Mouse (Mus musculus) embryonic facial prominence, embryonic 10.5 days (tissue): ENCODE measurements around the gene Abl1. TPM values are rescaled to one million over a fixed set of nuclear protein-coding genes. Genes with fewer than 3 reads are reported as not detected.
"Not testable (repeated sequence)": the region's sequence is repeated elsewhere in the genome, so short reads cannot be mapped to it uniquely, and the experiment has no call there.

Experiments used
- DNase-seq: peaks from one replicate; pipeline ENCODE4 v3.0.0-alpha.2; 2017; ENCODE audit warnings: low spot score
- H3K27ac ChIP-seq: fragments of 300-500 bp; sonication (generic); replicated peaks from 2 replicates; pipeline ENCODE4 v1.5.1; 2016; ENCODE audit warnings: mild to moderate bottlenecking
- H3K27me3 ChIP-seq: fragments of 300-500 bp; sonication (generic); replicated peaks from 2 replicates; pipeline ENCODE4 v1.6.1; 2016; ENCODE audit warnings: low read depth, mild to moderate bottlenecking; ENCODE audit not compliant: poor library complexity, severe bottlenecking
- H3K36me3 ChIP-seq: fragments of 300-500 bp; sonication (generic); replicated peaks from 2 replicates; pipeline ENCODE4 v1.6.1; 2016; ENCODE audit warnings: mild to moderate bottlenecking, moderate library complexity
- H3K4me1 ChIP-seq: fragments of 300-500 bp; sonication (generic); 2 replicates; pipeline ENCODE4 v1.6.1; 2016
- H3K4me3 ChIP-seq: fragments of 300-500 bp; sonication (generic); 2 replicates; pipeline ENCODE4 v1.5.1; 2016; ENCODE audit warnings: mild to moderate bottlenecking, moderate library complexity
- H3K9me3 ChIP-seq: fragments of 300-500 bp; sonication (generic); 2 replicates; pipeline ENCODE4 v1.6.1; 2016; ENCODE audit warnings: mild to moderate bottlenecking
- WGBS: fragments of 180-500 bp; shearing (Covaris S2); methylation state at CpG from one replicate; pipeline ENCODE4 v1.1.7; 2016; 5-methylcytosine and 5-hydroxymethylcytosine counted together
- polyA plus RNA-seq: library from polyadenylated mRNA; unstranded; fragments of >200 nt; fragmentation: Nextera tagmentation; extraction: Ambion mirVana; gene quantifications from 2 replicates; pipeline ENCODE4 v1.2.1, GENCODE M21; 2016

The Abl1 gene
- polyA plus RNA-seq, 1 experiment from 2014 or later, result 64.8 TPM

- WGBS, result 64% methylated on average over 8 of the region's 8 CpGs
- no peak for DNase-seq
- Histone ChIP-seq H3K27me3 (peaks cover 45% of the 10 kb centered on the region), H3K36me3 (no peaks in the 10 kb centered on the region), H3K4me3 (no peak overlapping the region), H3K27ac (no peak overlapping the region), H3K9me3 (peaks cover 7% of the 10 kb centered on the region; the same call in 1 of the 2 replicates), H3K4me1 (peaks cover 3% of the 10 kb centered on the region; the same call in 1 of the 2 replicates)
Observed at GRCm38 (mm10) chr2:31662939-31663803, 25.0 kb upstream of the Abl1 start.

- H3K4me1 ChIP-seq, result peaks cover 3% of the 10 kb centered on the region; the same call in 1 of the 2 replicates
- peaks cover 7% of the 10 kb centered on the region; the same call in 1 of the 2 replicates for H3K9me3 ChIP-seq
- 84% methylated on average over 1 of the region's 1 CpGs for WGBS
- H3K4me3 ChIP-seq, result no peak overlapping the region
- H3K27ac ChIP-seq, result no peak overlapping the region
- no peak for DNase-seq
- H3K36me3 ChIP-seq, result no peaks in the 10 kb centered on the region
- peaks cover 39% of the 10 kb centered on the region for H3K27me3 ChIP-seq
Observed at GRCm38 (mm10) chr2:31663804-31664180, 24.4 kb upstream of the Abl1 start.

GRCm38 (mm10) chr2:31667332-31667731 is 20.8 kb upstream of the Abl1 start:
- 19% methylated on average over 4 of the region's 4 CpGs for WGBS
- Histone ChIP-seq H3K27me3 (peaks cover 22% of the 10 kb centered on the region; the same call in 1 of the 2 replicates), H3K9me3 (no peaks in the 10 kb centered on the region), H3K4me3 (no peak overlapping the region), H3K4me1 (peaks cover 14% of the 10 kb centered on the region), H3K36me3 (peaks cover 4% of the 10 kb centered on the region), H3K27ac (no peak overlapping the region)
- DNase-seq, result peak; percentile 57

DNA sequence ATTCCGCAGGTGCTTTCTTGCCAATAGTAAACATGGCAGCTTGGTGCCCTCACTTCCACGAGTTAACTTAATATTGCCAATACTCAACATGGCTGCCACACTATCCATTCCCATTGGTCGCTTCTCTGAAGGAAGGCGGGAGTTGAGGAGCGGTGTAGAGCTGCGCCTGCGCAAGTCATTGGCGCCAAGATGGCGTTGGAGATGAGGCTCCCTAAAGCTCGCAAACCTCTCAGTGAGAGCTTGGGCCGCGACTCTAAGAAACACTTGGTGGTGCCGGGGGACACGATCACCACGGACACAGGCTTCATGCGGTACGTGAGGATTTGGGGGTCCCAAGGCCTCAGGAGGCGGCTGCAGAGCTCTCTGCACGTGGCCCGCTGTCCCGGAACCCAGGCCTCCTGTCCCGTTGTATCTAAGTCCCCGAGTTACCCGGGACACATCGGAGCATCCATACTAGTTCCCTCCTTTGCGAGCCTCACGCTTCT is 17.6 kb upstream of the Abl1 start, which contains the start of gene Exosc2:
Gene Exosc2 (plus strand): TSS at position 165 of the 485 bp plus-strand sequence.
- Histone ChIP-seq H3K27ac (peak within 1 kb of the TSS; percentile 93), H3K4me1 (peaks cover 25% of the 10 kb centered on the region), H3K27me3 (0 out of 2 replicates have a peak, but pooled peaks cover under 1% of the 10 kb centered on the region), H3K36me3 (peaks cover 37% of the 10 kb centered on the region), H3K9me3 (no peaks in the 10 kb centered on the region), H3K4me3 (peak within 1 kb of the TSS; percentile 88)
- WGBS, result 1% methylated on average over 27 of the region's 27 CpGs
- peak; percentile 92 for DNase-seq

DNA sequence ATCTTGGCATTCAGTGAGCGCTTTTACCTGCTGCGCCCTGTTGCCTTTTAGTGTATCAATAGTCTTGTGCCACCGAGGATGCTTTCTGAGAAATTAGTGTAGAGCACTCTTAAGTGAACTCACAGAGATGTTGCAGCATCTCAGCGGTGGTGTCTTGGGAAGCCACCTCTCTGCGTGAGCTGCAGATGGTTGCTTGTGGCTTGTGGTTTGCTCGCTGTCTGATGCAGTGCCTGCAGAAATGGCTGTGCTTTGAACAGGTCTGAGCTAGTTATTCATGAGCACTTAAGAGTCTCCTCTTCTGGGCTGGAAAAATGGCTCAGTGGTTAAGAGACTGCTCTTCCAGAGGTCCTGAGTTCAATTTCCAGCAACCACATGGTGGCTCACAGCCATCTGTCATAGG is 9.5 kb upstream of the Abl1 start:
- 95% methylated on average over 6 of the region's 6 CpGs for WGBS
- H3K4me3 ChIP-seq, result no peak overlapping the region
- H3K27ac ChIP-seq, result no peak overlapping the region
- H3K27me3 ChIP-seq, result no peaks in the 10 kb centered on the region
- DNase-seq, result no peak
- H3K4me1 ChIP-seq, result peaks cover 5% of the 10 kb centered on the region; the same call in 1 of the 2 replicates
- peaks cover 86% of the 10 kb centered on the region for H3K36me3 ChIP-seq
- H3K9me3 ChIP-seq, result no peaks in the 10 kb centered on the region

- H3K27ac ChIP-seq, H3K27me3 ChIP-seq, DNase-seq, H3K9me3 ChIP-seq, H3K4me3 ChIP-seq, H3K4me1 ChIP-seq: not testable (repeated sequence)
- WGBS, result 87% methylated on average over 15 of the region's 15 CpGs
- H3K36me3 ChIP-seq, result peaks cover 61% of the 10 kb centered on the region
Observed at GRCm38 (mm10) chr2:31681051-31681707, 7.0 kb upstream of the Abl1 start.

DNA sequence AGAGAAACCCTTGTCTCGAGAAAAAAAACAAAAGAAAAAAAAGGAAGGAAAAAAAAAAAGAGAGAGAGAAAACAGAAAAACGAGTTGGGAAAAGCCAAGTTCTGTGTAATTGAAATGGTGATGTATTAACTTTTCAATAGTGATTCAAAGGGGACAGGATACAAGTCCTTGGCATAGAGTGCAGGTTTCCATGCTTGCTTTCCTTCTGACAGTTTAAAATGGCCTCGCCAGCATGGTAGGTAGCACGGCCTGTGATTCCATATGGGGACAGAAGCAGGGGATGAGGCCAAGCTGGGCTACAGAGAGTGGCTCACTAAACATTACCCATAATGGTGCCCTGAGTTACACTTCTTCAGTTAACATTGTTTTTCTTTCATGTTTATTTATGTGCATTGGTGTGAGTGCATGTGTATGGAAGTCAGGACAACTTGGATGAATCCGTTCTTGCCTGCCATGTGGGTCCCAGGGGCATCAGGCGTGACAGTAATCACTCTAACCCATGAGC is 6.4 kb upstream of the Abl1 start:
- H3K27ac ChIP-seq, result no peak overlapping the region
- no peaks in the 10 kb centered on the region for H3K4me1 ChIP-seq
- DNase-seq, result no peak
- no peaks in the 10 kb centered on the region for H3K27me3 ChIP-seq
- no peaks in the 10 kb centered on the region for H3K9me3 ChIP-seq
- no peak overlapping the region for H3K4me3 ChIP-seq
- 88% methylated on average over 6 of the region's 6 CpGs for WGBS
- peaks cover 55% of the 10 kb centered on the region for H3K36me3 ChIP-seq

DNA sequence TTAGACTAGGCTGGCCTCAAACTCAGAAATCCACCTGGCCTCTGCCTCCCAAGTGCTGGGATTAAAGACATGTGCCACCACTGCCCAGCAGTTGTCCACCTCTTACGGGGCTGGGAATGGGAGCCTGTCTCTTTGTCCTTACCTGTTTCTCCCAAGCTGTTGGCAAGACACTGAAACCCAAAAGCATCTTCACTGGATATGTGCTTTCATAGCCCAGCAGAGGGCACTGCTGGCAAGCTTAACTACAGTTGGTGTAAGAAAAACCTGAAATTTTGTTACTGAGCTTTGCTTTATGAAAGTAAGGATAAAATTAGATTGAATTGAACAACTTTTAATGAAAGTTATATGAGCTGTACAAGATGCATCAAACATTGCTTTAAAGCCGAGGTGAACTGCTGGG is 4.5 kb upstream of the Abl1 start:
- Histone ChIP-seq H3K9me3 (no peaks in the 10 kb centered on the region), H3K4me1 (peaks cover 6% of the 10 kb centered on the region), H3K36me3 (peaks cover 36% of the 10 kb centered on the region), H3K27me3 (no peaks in the 10 kb centered on the region), H3K27ac (no peak overlapping the region), H3K4me3 (no peak overlapping the region)
- 33% methylated on average over 2 of the region's 2 CpGs for WGBS
- DNase-seq, result peak; percentile 50

DNA sequence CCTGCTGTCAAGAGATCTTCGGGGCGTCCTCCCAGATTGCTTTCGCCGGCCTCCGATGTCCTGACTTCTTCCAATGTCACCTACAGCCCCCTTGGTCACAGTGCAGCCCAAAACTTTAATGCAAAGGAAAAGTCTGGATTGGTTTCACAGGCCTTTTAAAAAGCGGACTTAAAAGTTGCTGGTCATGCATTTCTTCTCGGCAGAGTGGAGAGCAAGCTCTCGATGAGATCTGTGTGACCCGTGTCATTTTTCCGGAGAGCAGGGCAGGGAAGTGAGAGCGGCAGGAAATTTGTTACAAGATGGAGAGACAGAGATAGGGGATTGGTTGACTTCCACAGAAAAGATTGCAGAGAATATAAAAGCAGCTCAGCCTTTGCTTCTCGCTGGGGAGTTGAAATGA is 869 bp downstream of the Abl1 start:
- H3K27ac ChIP-seq, result peak overlapping the region; percentile 97
- H3K27me3 ChIP-seq, result no peaks in the 10 kb centered on the region
- under 1% methylated on average over 12 of the region's 12 CpGs for WGBS
- H3K4me1 ChIP-seq, result peaks cover 37% of the 10 kb centered on the region
- H3K4me3 ChIP-seq, result peak overlapping the region; percentile 94
- peaks cover 12% of the 10 kb centered on the region for H3K36me3 ChIP-seq
- H3K9me3 ChIP-seq, result no peaks in the 10 kb centered on the region; the same call in 1 of the 2 replicates
- peak; percentile 21 for DNase-seq

- no peak for DNase-seq
- H3K27ac ChIP-seq, result no peak overlapping the region
- 49% methylated on average over 3 of the region's 3 CpGs for WGBS
Observed at GRCm38 (mm10) chr2:31690063-31690462, 1.9 kb downstream of the Abl1 start.

DNA sequence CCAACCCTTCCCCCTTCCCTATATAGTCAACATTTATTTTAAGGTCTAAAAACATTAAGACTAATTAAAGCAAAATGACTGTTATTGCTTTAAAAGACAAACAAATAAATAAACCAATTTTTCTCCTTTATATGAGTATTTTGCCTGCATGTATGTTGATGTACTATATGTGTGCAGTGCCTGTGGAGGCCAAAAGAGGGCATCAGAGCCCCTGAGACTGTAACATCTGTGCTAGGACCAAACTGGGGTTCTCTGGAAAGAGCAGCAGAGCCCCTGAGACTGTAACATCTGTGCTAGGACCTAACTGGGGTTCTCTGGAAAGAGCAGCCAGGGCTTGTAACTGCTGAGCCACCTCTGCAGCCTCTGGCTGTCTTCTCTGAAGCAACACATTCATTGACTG is 10.0 kb downstream of the Abl1 start:
- Histone ChIP-seq H3K4me3 (no peak overlapping the region), H3K4me1 (no peaks in the 10 kb centered on the region), H3K27ac (no peak overlapping the region), H3K9me3 (no peaks in the 10 kb centered on the region), H3K27me3 (no peaks in the 10 kb centered on the region), H3K36me3 (peaks cover 69% of the 10 kb centered on the region)
- no peak for DNase-seq

More at GRCm38 (mm10) chr2:31690063-31690462, 1.9 kb downstream of the Abl1 start:
- Histone ChIP-seq H3K4me1 (peaks cover 37% of the 10 kb centered on the region), H3K27me3 (no peaks in the 10 kb centered on the region), H3K36me3 (peaks cover 22% of the 10 kb centered on the region), H3K4me3 (peak overlapping the region; percentile 94), H3K9me3 (no peaks in the 10 kb centered on the region; the same call in 1 of the 2 replicates)
